Mouse (Mus musculus) lung, postnatal 0 days (tissue): ENCODE measurements around the gene Rps6kc1. TPM values are rescaled to one million over a fixed set of nuclear protein-coding genes. Genes with fewer than 3 reads are reported as not detected.

Source experiments
- ATAC-seq: fragments of 200-750 bp; cut with Nextera tagmentation; 2 replicates; pipeline ENCODE4 v1.8.0; 2017; ENCODE audit warnings: moderate library complexity
- DNase-seq: peaks from one replicate; pipeline ENCODE4 v3.0.0-alpha.2; 2016; ENCODE audit warnings: low spot score
- H3K27ac ChIP-seq: fragments of 300-500 bp; sonication (generic); 2 replicates; pipeline ENCODE4 v1.5.1; 2014; ENCODE audit warnings: antibody characterized with exemption, mild to moderate bottlenecking, low read length, mixed read lengths
- H3K27me3 ChIP-seq: fragments of 300-500 bp; sonication (generic); replicated peaks from 2 replicates; pipeline ENCODE4 v1.6.1; 2014; ENCODE audit warnings: low read length, mixed read lengths; ENCODE audit not compliant: insufficient read depth
- H3K36me3 ChIP-seq: fragments of 300-500 bp; sonication (generic); 2 replicates; pipeline ENCODE4 v1.6.1; 2014; ENCODE audit warnings: low read length, mixed read lengths; ENCODE audit not compliant: insufficient read depth
- H3K4me1 ChIP-seq: fragments of 300-500 bp; sonication (generic); 2 replicates; pipeline ENCODE4 v1.6.1; 2014; ENCODE audit warnings: antibody characterized with exemption, low read depth, low read length, mixed read lengths; ENCODE audit not compliant: insufficient read depth
- H3K4me2 ChIP-seq: fragments of 300-500 bp; sonication (generic); replicated peaks from 2 replicates; pipeline ENCODE4 v1.6.1; 2014; ENCODE audit warnings: low read depth, mild to moderate bottlenecking, low read length, moderate library complexity, mixed read lengths
- H3K4me3 ChIP-seq: fragments of 300-500 bp; sonication (generic); 2 replicates; pipeline ENCODE4 v1.5.1; 2014; ENCODE audit warnings: low read depth, low read length
- H3K9ac ChIP-seq: fragments of 300-500 bp; sonication (generic); replicated peaks from 2 replicates; pipeline ENCODE4 v1.6.1; 2014; ENCODE audit warnings: low read depth, mild to moderate bottlenecking
- H3K9me3 ChIP-seq: fragments of 300-500 bp; sonication (generic); 2 replicates; pipeline ENCODE4 v1.6.1; 2016; ENCODE audit warnings: low read length, mixed read lengths
- CTCF ChIP-seq: IDR thresholded peaks from 2 replicates; pipeline ENCODE4 v1.5.1; 2016; ENCODE audit warnings: antibody characterized with exemption, mild to moderate bottlenecking
- EP300 ChIP-seq: IDR thresholded peaks from 2 replicates; pipeline ENCODE4 v1.6.1; 2016; ENCODE audit warnings: antibody characterized with exemption, mild to moderate bottlenecking, control low read depth
- WGBS: fragments of 180-500 bp; shearing (Covaris S2); extraction: QIAGEN DNeasy Blood & Tissue Kit; methylation state at CpG from one replicate; pipeline ENCODE4 v1.1.7; 2014; 5-methylcytosine and 5-hydroxymethylcytosine counted together
- polyA plus RNA-seq: library from polyadenylated mRNA; unstranded; fragments of >200 nt; fragmentation: Nextera tagmentation; extraction: Ambion mirVana; gene quantifications from 2 replicates; pipeline ENCODE4 v1.2.1, GENCODE M21; 2015

Gene Rps6kc1
- polyA plus RNA-seq, 1 experiment from 2014 or later, result 8.5 TPM

GRCm38 (mm10) chr1:190653989-190654693 lies 257.4 kb downstream of the Rps6kc1 start:
- WGBS, result 85% methylated on average over 20 of the region's 20 CpGs
- H3K4me1 ChIP-seq, result no peaks in the 10 kb centered on the region
- no peak for ATAC-seq
- H3K27ac ChIP-seq, result no peak overlapping the region
- no peak overlapping the region for H3K4me3 ChIP-seq
- DNase-seq, result no peak
- H3K27me3 ChIP-seq, result no peaks in the 10 kb centered on the region
- H3K9ac ChIP-seq, result no peak overlapping the region
- no peaks in the 10 kb centered on the region for H3K36me3 ChIP-seq
- TF ChIP-seq CTCF, result no peak
- no peak for TF ChIP-seq EP300
- no peak overlapping the region for H3K4me2 ChIP-seq
- no peaks in the 10 kb centered on the region for H3K9me3 ChIP-seq

GRCm38 (mm10) chr1:190653081-190653480 lies 258.5 kb downstream of the Rps6kc1 start:
- H3K4me1 ChIP-seq, result no peaks in the 10 kb centered on the region
- no peak for ATAC-seq
- 71% methylated on average over 6 of the region's 6 CpGs for WGBS
- no peak overlapping the region for H3K4me3 ChIP-seq
- H3K36me3 ChIP-seq, result no peaks in the 10 kb centered on the region
- TF ChIP-seq EP300 (no peak), CTCF (no peak)
- H3K4me2 ChIP-seq, result no peak overlapping the region
- DNase-seq, result no peak
- H3K27ac ChIP-seq, result no peak overlapping the region
- H3K9me3 ChIP-seq, result no peaks in the 10 kb centered on the region
- no peak overlapping the region for H3K9ac ChIP-seq
- H3K27me3 ChIP-seq, result no peaks in the 10 kb centered on the region

Other genes starting within 250 kb of the Rps6kc1 start
- 37.7 and 40.4 TPM in 2 replicates for gene Angel2, start 13.3 kb upstream of the Rps6kc1 start, polyA plus RNA-seq
- 4.2 and 4.3 TPM in 2 replicates for gene Vash2, start 67.5 kb upstream of the Rps6kc1 start, polyA plus RNA-seq
- gene Flvcr1, start 114.4 kb upstream of the Rps6kc1 start, polyA plus RNA-seq, result 7.8 and 7.9 TPM in 2 replicates
- not detected in 2 replicates for gene Spata45, start 124.9 kb upstream of the Rps6kc1 start, polyA plus RNA-seq
- 10.5 and 11.9 TPM in 2 replicates for gene Tatdn3, start 151.2 kb upstream of the Rps6kc1 start, polyA plus RNA-seq
- gene Nsl1, start 151.2 kb upstream of the Rps6kc1 start, polyA plus RNA-seq, result 1.5 and 1.8 TPM in 2 replicates
- gene Batf3, start 186.1 kb upstream of the Rps6kc1 start, polyA plus RNA-seq, result 2.0 and 2.6 TPM in 2 replicates